ENCODE assay signal across 20 mouse cellular contexts in the genomic region with DNA sequence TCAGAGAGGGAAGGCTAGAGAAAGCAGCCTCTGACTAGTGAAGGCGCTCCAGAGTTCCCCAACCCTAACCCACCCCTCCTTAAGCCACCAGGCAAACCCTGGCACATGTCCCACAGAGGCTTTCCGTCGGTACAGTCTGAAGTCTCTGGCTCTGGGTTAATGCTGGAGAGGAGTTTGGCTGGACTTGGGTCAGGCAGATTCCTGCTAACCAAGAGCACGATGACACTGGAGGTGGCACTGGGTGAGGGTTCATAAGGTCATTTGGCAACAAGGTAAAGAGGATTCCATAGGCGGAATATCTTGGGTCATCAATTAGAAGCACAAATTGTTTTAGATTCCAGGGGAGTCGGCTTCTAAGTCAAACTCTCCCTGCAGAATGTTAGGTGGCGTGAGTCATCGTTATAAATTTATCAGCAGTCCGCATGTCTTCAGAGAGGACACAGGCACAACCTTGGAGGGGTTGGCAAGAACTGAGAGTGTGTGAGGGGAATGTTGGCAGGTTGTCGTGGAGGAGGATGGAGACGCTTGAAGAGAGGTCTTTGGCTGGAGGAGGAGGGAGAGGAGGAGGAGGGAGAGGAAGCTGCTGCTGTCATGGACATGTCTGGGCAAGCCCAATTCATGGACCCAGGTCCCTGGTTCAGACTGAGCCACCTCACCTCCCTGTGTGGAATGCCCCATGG.
DNase-seq lines count a peak whose midpoint lies in the region; ATAC-seq lines count a peak whose summit lies in the region.
"Had no signal": no experiment of that assay in that cellular context is flagged by ENCODE, and none has a peak within 500 bp of the region (broad histone marks: within the 10 kb centered on the region; RNA-seq: fewer than 3 reads in every experiment).

No protein-coding gene starts in this region.

- WGBS in hindbrain, embryonic 16.5 days, result 79% methylated on average over 11 of the region's 11 CpGs

- H3K27me3 ChIP-seq in hindbrain, embryonic 16.5 days (replicated peaks; ENCODE audit: control insufficient read depth, insufficient read depth, low read length), result no peaks in the 10 kb centered on the region
- H3K27me3 ChIP-seq: heart, embryonic 13.5 days; limb, embryonic 15.5 days had no signal

- no peak overlapping the region for H3K9ac ChIP-seq in hindbrain, embryonic 16.5 days (ENCODE audit: low read depth, low read length)
- H3K9ac ChIP-seq: heart, embryonic 13.5 days; limb, embryonic 15.5 days had no signal

- no peak overlapping the region for H3K4me3 ChIP-seq in hindbrain, embryonic 16.5 days (ENCODE audit: low read length)
- H3K4me3 ChIP-seq: heart, embryonic 13.5 days; limb, embryonic 15.5 days; midbrain, embryonic 10.5 days had no signal

- ATAC-seq in megakaryocyte progenitor cell, adult 5-6 weeks (replicated peaks; ENCODE audit: poor library complexity), result no peak
- ATAC-seq in hindbrain, embryonic 16.5 days, result no peak
- ATAC-seq: forebrain, embryonic 16.5 days; hindbrain, postnatal 0 days had no signal

- DNase-seq in gastrocnemius, postnatal 25 days, result peak; percentile 27
- no peak for DNase-seq in gastrocnemius, postnatal 14 days
- DNase-seq in 3134 (ENCODE audit: extremely low read depth, insufficient read length, low spot score) (peak; percentile 54), NIH3T3 (ENCODE audit: low read depth) (peak; percentile 44)
- peak; percentile 24 for DNase-seq in brain, adult 2 months (ENCODE audit: low read depth, low spot score)
- no peak for DNase-seq in thymus, postnatal 4 days
- DNase-seq: cerebellum, postnatal 36 days; heart, postnatal 4 days; lung, adult 18-20 months; lung, postnatal 36 days; right cerebral cortex, postnatal 14 days; thymus, postnatal 25 days had no signal

- no peak overlapping the region for H3K4me2 ChIP-seq in hindbrain, embryonic 16.5 days (ENCODE audit: low read length)
- H3K4me2 ChIP-seq: heart, embryonic 13.5 days; limb, embryonic 15.5 days had no signal

- H3K27ac ChIP-seq in hindbrain, embryonic 16.5 days (ENCODE audit: low read depth, low read length), result no peak overlapping the region
- H3K27ac ChIP-seq: heart, embryonic 13.5 days; hindbrain, postnatal 0 days; limb, embryonic 15.5 days; midbrain, embryonic 10.5 days had no signal

- intact Hi-C loops in gastrocnemius, postnatal 14 days (cut with DNase I; ENCODE audit: low total_unique reads), result no loop called here

- no peaks in the 10 kb centered on the region for H3K36me3 ChIP-seq in hindbrain, embryonic 16.5 days (ENCODE audit: control insufficient read depth, insufficient read depth, low read length)
- H3K36me3 ChIP-seq: G1E; heart, embryonic 13.5 days; limb, embryonic 15.5 days; midbrain, embryonic 10.5 days had no signal

- no peaks in the 10 kb centered on the region; the same call in 1 of the 2 replicates for H3K9me3 ChIP-seq in hindbrain, embryonic 16.5 days (ENCODE audit: control insufficient read depth, low read length)
- H3K9me3 ChIP-seq: heart, embryonic 13.5 days; limb, embryonic 15.5 days; midbrain, embryonic 10.5 days had no signal

- H3K4me1 ChIP-seq in hindbrain, embryonic 16.5 days (ENCODE audit: control insufficient read depth, insufficient read depth, low read depth, low read length), result no peaks in the 10 kb centered on the region

Comparison
In these comparisons a context has a peak if more than half of its experiments do, and no peak if none do; other contexts are left out.
1. DNase-seq: peak in gastrocnemius, postnatal 25 days (single experiment), 3134 (single experiment), NIH3T3 (single experiment) and brain, adult 2 months (single experiment); none in gastrocnemius, postnatal 14 days (single experiment) and thymus, postnatal 4 days (single experiment).